Mouse (Mus musculus) midbrain, embryonic 11.5 days (tissue): ENCODE measurements at regions not wholly inside any gene's neighbourhood (a gene's known extent, or its start where the extent isn't known, plus 50 kb on each side); places are given as distances from the start of the nearest gene placed in this dataset.

Source experiments
- ATAC-seq: fragments of 200-750 bp; cut with Nextera tagmentation; 2 replicates; pipeline ENCODE4 v1.8.0; 2017; ENCODE audit warnings: moderate TSS enrichment, moderate library complexity; ENCODE audit not compliant: low FRiP score
- DNase-seq: peaks from one replicate; pipeline ENCODE4 v3.0.0; 2015; ENCODE audit warnings: low spot score; ENCODE audit errors: missing footprints
- H3K27ac ChIP-seq: fragments of 300-500 bp; sonication (generic); 2 replicates; pipeline ENCODE4 v1.5.1; 2014; ENCODE audit warnings: low read depth, low read length
- H3K27me3 ChIP-seq: fragments of 300-500 bp; sonication (generic); 2 replicates; pipeline ENCODE4 v1.6.1; 2014; ENCODE audit warnings: mild to moderate bottlenecking, low read length, moderate library complexity, mixed read lengths; ENCODE audit not compliant: control insufficient read depth, insufficient read depth
- H3K36me3 ChIP-seq: fragments of 300-500 bp; sonication (generic); 2 replicates; pipeline ENCODE4 v1.6.1; 2014; ENCODE audit warnings: mild to moderate bottlenecking, low read length, moderate library complexity, mixed read lengths; ENCODE audit not compliant: control insufficient read depth, insufficient read depth
- H3K4me1 ChIP-seq: fragments of 300-500 bp; sonication (generic); 2 replicates; pipeline ENCODE4 v1.6.1; 2014; ENCODE audit warnings: low read length; ENCODE audit not compliant: control insufficient read depth, insufficient read depth
- H3K4me2 ChIP-seq: fragments of 300-500 bp; sonication (generic); 2 replicates; pipeline ENCODE4 v1.6.1; 2014; ENCODE audit warnings: mild to moderate bottlenecking, moderate library complexity
- H3K4me3 ChIP-seq: fragments of 300-500 bp; sonication (generic); 2 replicates; pipeline ENCODE4 v1.5.1; 2014; ENCODE audit warnings: low read depth, low read length
- H3K9ac ChIP-seq: fragments of 300-500 bp; sonication (generic); 2 replicates; pipeline ENCODE4 v1.6.1; 2014; ENCODE audit warnings: low read length
- H3K9me3 ChIP-seq: fragments of 300-500 bp; sonication (generic); 2 replicates; pipeline ENCODE4 v1.6.1; 2016; ENCODE audit warnings: low read length; ENCODE audit not compliant: control insufficient read depth
- WGBS: fragments of 180-500 bp; shearing (Covaris S2); extraction: QIAGEN DNeasy Blood & Tissue Kit; methylation state at CpG from one replicate; pipeline ENCODE4 v1.1.7; 2014; 5-methylcytosine and 5-hydroxymethylcytosine counted together

GRCm38 (mm10) chr2:79060320-79060719 is 192.4 kb downstream of the Ube2e3 start:
- H3K27ac ChIP-seq = no peak overlapping the region
- H3K4me3 ChIP-seq = no peak overlapping the region
- no peak for ATAC-seq
- no peak for DNase-seq
- H3K4me2 ChIP-seq = no peak overlapping the region
- no peaks in the 10 kb centered on the region for H3K36me3 ChIP-seq
- H3K9me3 ChIP-seq = no peaks in the 10 kb centered on the region
- H3K9ac ChIP-seq = no peak overlapping the region
- peaks cover 2% of the 10 kb centered on the region; the same call in 1 of the 2 replicates for H3K4me1 ChIP-seq
- 82% methylated on average over 7 of the region's 7 CpGs for WGBS
- H3K27me3 ChIP-seq = no peaks in the 10 kb centered on the region

- Histone ChIP-seq H3K4me2 (no peak overlapping the region), H3K9ac (no peak overlapping the region), H3K4me1 (peaks cover 2% of the 10 kb centered on the region; the same call in 1 of the 2 replicates), H3K27ac (no peak overlapping the region), H3K4me3 (no peak overlapping the region), H3K36me3 (no peaks in the 10 kb centered on the region), H3K27me3 (no peaks in the 10 kb centered on the region), H3K9me3 (no peaks in the 10 kb centered on the region)
- DNase-seq = no peak
- 73% methylated on average over 4 of the region's 4 CpGs for WGBS
- ATAC-seq = no peak
These were observed 193.6 kb upstream of the Itga4 start for GRCm38 (mm10) chr2:79061645-79062044.

GRCm38 (mm10) chr2:79062196-79062636 is 193.0 kb upstream of the Itga4 start:
- H3K4me1 ChIP-seq = peaks cover 2% of the 10 kb centered on the region; the same call in 1 of the 2 replicates
- H3K9ac ChIP-seq = no peak overlapping the region
- ATAC-seq (no peak), DNase-seq (no peak)
- H3K36me3 ChIP-seq = no peaks in the 10 kb centered on the region
- H3K27me3 ChIP-seq = no peaks in the 10 kb centered on the region
- no peak overlapping the region for H3K4me3 ChIP-seq
- WGBS = 83% methylated on average over 6 of the region's 6 CpGs
- no peaks in the 10 kb centered on the region for H3K9me3 ChIP-seq
- no peak overlapping the region for H3K4me2 ChIP-seq
- H3K27ac ChIP-seq = no peak overlapping the region

- Histone ChIP-seq H3K4me2 (no peak overlapping the region), H3K4me3 (no peak overlapping the region), H3K36me3 (no peaks in the 10 kb centered on the region), H3K9me3 (no peaks in the 10 kb centered on the region), H3K27ac (no peak overlapping the region), H3K27me3 (no peaks in the 10 kb centered on the region), H3K4me1 (peaks cover 2% of the 10 kb centered on the region; the same call in 1 of the 2 replicates), H3K9ac (no peak overlapping the region)
- no peak for ATAC-seq
- DNase-seq = no peak
- 85% methylated on average over 2 of the region's 2 CpGs for WGBS
These were observed 191.6 kb upstream of the Itga4 start for GRCm38 (mm10) chr2:79063641-79064040.

- H3K9ac ChIP-seq = no peak overlapping the region
- no peak overlapping the region for H3K27ac ChIP-seq
- no peaks in the 10 kb centered on the region for H3K9me3 ChIP-seq
- no peaks in the 10 kb centered on the region for H3K4me1 ChIP-seq
- no peaks in the 10 kb centered on the region for H3K36me3 ChIP-seq
- 89% methylated on average over 1 of the region's 1 CpGs for WGBS
- DNase-seq = no peak
- H3K4me2 ChIP-seq = no peak overlapping the region
- H3K4me3 ChIP-seq = no peak overlapping the region
- H3K27me3 ChIP-seq = no peaks in the 10 kb centered on the region
- no peak for ATAC-seq
These were observed 189.9 kb upstream of the Itga4 start for GRCm38 (mm10) chr2:79065321-79065720.

GRCm38 (mm10) chr2:79076115-79076514 is 179.1 kb upstream of the Itga4 start:
- 68% methylated on average over 2 of the region's 2 CpGs for WGBS
- H3K9me3 ChIP-seq = no peaks in the 10 kb centered on the region
- DNase-seq (no peak), ATAC-seq (no peak)
- no peaks in the 10 kb centered on the region for H3K27me3 ChIP-seq
- H3K4me3 ChIP-seq = no peak overlapping the region
- H3K36me3 ChIP-seq = no peaks in the 10 kb centered on the region
- no peak overlapping the region for H3K27ac ChIP-seq
- H3K4me1 ChIP-seq = no peaks in the 10 kb centered on the region
- no peak overlapping the region for H3K4me2 ChIP-seq
- no peak overlapping the region for H3K9ac ChIP-seq

- Histone ChIP-seq H3K4me2 (no peak overlapping the region), H3K9me3 (no peaks in the 10 kb centered on the region), H3K9ac (no peak overlapping the region), H3K4me1 (no peaks in the 10 kb centered on the region), H3K4me3 (no peak overlapping the region), H3K36me3 (no peaks in the 10 kb centered on the region), H3K27ac (no peak overlapping the region), H3K27me3 (no peaks in the 10 kb centered on the region)
- no peak for ATAC-seq
- 76% methylated on average over 5 of the region's 5 CpGs for whole genome bisulfite sequencing
- DNase-seq = no peak
These were observed 176.3 kb upstream of the Itga4 start for GRCm38 (mm10) chr2:79078836-79079394.

- ATAC-seq (no peak), DNase-seq (no peak)
- H3K4me1 ChIP-seq = no peaks in the 10 kb centered on the region
- H3K9me3 ChIP-seq = no peaks in the 10 kb centered on the region
- no peaks in the 10 kb centered on the region for H3K27me3 ChIP-seq
- no peak overlapping the region for H3K4me2 ChIP-seq
- WGBS = 87% methylated on average over 2 of the region's 2 CpGs
- no peaks in the 10 kb centered on the region for H3K36me3 ChIP-seq
- no peak overlapping the region for H3K9ac ChIP-seq
- H3K27ac ChIP-seq = no peak overlapping the region
- no peak overlapping the region for H3K4me3 ChIP-seq
These were observed 173.5 kb upstream of the Itga4 start for GRCm38 (mm10) chr2:79081769-79082168.

GRCm38 (mm10) chr2:79086280-79086679 is 168.9 kb upstream of the Itga4 start:
- H3K9me3 ChIP-seq = no peaks in the 10 kb centered on the region
- H3K4me1 ChIP-seq = no peaks in the 10 kb centered on the region
- no peak overlapping the region for H3K9ac ChIP-seq
- H3K36me3 ChIP-seq = no peaks in the 10 kb centered on the region
- no peaks in the 10 kb centered on the region for H3K27me3 ChIP-seq
- no peak overlapping the region for H3K4me3 ChIP-seq
- DNase-seq (no peak), ATAC-seq (no peak)
- H3K4me2 ChIP-seq = no peak overlapping the region
- no peak overlapping the region for H3K27ac ChIP-seq
- WGBS = 95% methylated on average over 4 of the region's 4 CpGs
